Mouse (Mus musculus) neutrophil, adult 5-6 weeks (primary cell): ENCODE results near the gene Ppp1r9a. TPM values are rescaled to one million over a fixed set of nuclear protein-coding genes. Genes with fewer than 3 reads are reported as not detected.

Source experiments
- total RNA-seq: library from RNA; stranded (forward); fragments of 200-1000 nt; gene quantifications from 2 replicates; pipeline ENCODE4 v1.2.3, GENCODE M21; 2017

Ppp1r9a gene
- total RNA-seq, 1 experiment from 2014 or later: 4.1 TPM

Other genes starting within 250 kb of the Ppp1r9a start
- gene Sgce, start 155.7 kb upstream of the Ppp1r9a start, total RNA-seq: 1.1 and 1.2 TPM in 2 replicates
- 0.35 and 0.61 TPM in 2 replicates for gene Peg10, start 155.6 kb upstream of the Ppp1r9a start, total RNA-seq